Mouse (Mus musculus) midbrain, embryonic 10.5 days (tissue): Measurements from ENCODE around the gene Col5a3. TPM values are rescaled to one million over a fixed set of nuclear protein-coding genes. Genes with fewer than 3 reads are reported as not detected.
A peak's percentile ranks its signal among the peaks of the same experiment; 100 is the strongest.

Experiments
- DNase-seq: peaks from one replicate; pipeline ENCODE4 v3.0.0-alpha.2; 2017; ENCODE audit warnings: low spot score
- H3K27ac ChIP-seq: fragments of 300-500 bp; sonication (generic); replicated peaks from 2 replicates; pipeline ENCODE4 v1.5.1; 2016; ENCODE audit warnings: mild to moderate bottlenecking
- H3K27me3 ChIP-seq: fragments of 300-500 bp; sonication (generic); 2 replicates; pipeline ENCODE4 v1.6.1; 2016; ENCODE audit warnings: low read depth, mild to moderate bottlenecking; ENCODE audit not compliant: poor library complexity, severe bottlenecking
- H3K36me3 ChIP-seq: fragments of 300-500 bp; sonication (generic); 2 replicates; pipeline ENCODE4 v1.6.1; 2016; ENCODE audit warnings: mild to moderate bottlenecking, moderate library complexity
- H3K4me1 ChIP-seq: fragments of 300-500 bp; sonication (generic); 2 replicates; pipeline ENCODE4 v1.6.1; 2016
- H3K4me3 ChIP-seq: fragments of 300-500 bp; sonication (generic); 2 replicates; pipeline ENCODE4 v1.5.1; 2016; ENCODE audit warnings: mild to moderate bottlenecking, moderate library complexity
- H3K9me3 ChIP-seq: fragments of 300-500 bp; sonication (generic); replicated peaks from 2 replicates; pipeline ENCODE4 v1.6.1; 2016; ENCODE audit warnings: mild to moderate bottlenecking
- WGBS: fragments of 180-500 bp; shearing (Covaris S2); methylation state at CpG from one replicate; pipeline ENCODE4 v1.1.7; 2016; 5-methylcytosine and 5-hydroxymethylcytosine counted together
- polyA plus RNA-seq: library from polyadenylated mRNA; unstranded; fragments of >200 nt; fragmentation: Nextera tagmentation; extraction: Ambion mirVana; gene quantifications from 2 replicates; pipeline ENCODE4 v1.2.1, GENCODE M21; 2016

Gene Col5a3
- polyA plus RNA-seq, 1 experiment from 2014 or later = 0.60 TPM

- peak; percentile 92 for DNase-seq
- Histone ChIP-seq H3K9me3 (no peaks in the 10 kb centered on the region), H3K36me3 (no peaks in the 10 kb centered on the region), H3K4me1 (peaks cover 6% of the 10 kb centered on the region), H3K27me3 (peaks cover 16% of the 10 kb centered on the region), H3K4me3 (0 out of 2 replicates have a peak overlapping the region, but pooled peaks have one; percentile 12), H3K27ac (peak overlapping the region; percentile 68)
- 16% methylated on average over 19 of the region's 19 CpGs for WGBS
Measured at GRCm38 (mm10) chr9:20830901-20831643, 16.2 kb upstream of the Col5a3 start.

- DNase-seq = no peak
- peaks cover 6% of the 10 kb centered on the region for H3K4me1 ChIP-seq
- 87% methylated on average over 1 of the region's 1 CpGs for WGBS
- H3K36me3 ChIP-seq = no peaks in the 10 kb centered on the region
- no peak overlapping the region for H3K4me3 ChIP-seq
- no peak overlapping the region for H3K27ac ChIP-seq
- peaks cover 16% of the 10 kb centered on the region for H3K27me3 ChIP-seq
- no peaks in the 10 kb centered on the region for H3K9me3 ChIP-seq
Measured at GRCm38 (mm10) chr9:20828127-20828526, 13.3 kb upstream of the Col5a3 start.

- H3K4me1 ChIP-seq = peaks cover 4% of the 10 kb centered on the region
- no peaks in the 10 kb centered on the region for H3K36me3 ChIP-seq
- H3K9me3 ChIP-seq = no peaks in the 10 kb centered on the region; the same call in 1 of the 2 replicates
- DNase-seq = no peak
- H3K27ac ChIP-seq = no peak overlapping the region
- no peak overlapping the region for H3K4me3 ChIP-seq
- H3K27me3 ChIP-seq = peaks cover 15% of the 10 kb centered on the region
- 75% methylated on average over 5 of the region's 5 CpGs for WGBS
Measured at GRCm38 (mm10) chr9:20825781-20826180, 10.9 kb upstream of the Col5a3 start.

- WGBS = 85% methylated on average over 3 of the region's 3 CpGs
- Histone ChIP-seq H3K27me3 (no peaks in the 10 kb centered on the region), H3K4me3 (no peak overlapping the region), H3K9me3 (no peaks in the 10 kb centered on the region; the same call in 1 of the 2 replicates), H3K36me3 (no peaks in the 10 kb centered on the region), H3K4me1 (no peaks in the 10 kb centered on the region), H3K27ac (no peak overlapping the region)
- DNase-seq = no peak
Measured at GRCm38 (mm10) chr9:20822821-20823220, 8.0 kb upstream of the Col5a3 start.

- H3K4me3 ChIP-seq = no peak overlapping the region
- H3K27me3 ChIP-seq = no peaks in the 10 kb centered on the region
- H3K36me3 ChIP-seq = no peaks in the 10 kb centered on the region
- DNase-seq = no peak
- whole genome bisulfite sequencing = 83% methylated on average over 5 of the region's 5 CpGs
- no peak overlapping the region for H3K27ac ChIP-seq
- peaks cover 4% of the 10 kb centered on the region for H3K4me1 ChIP-seq
- H3K9me3 ChIP-seq = no peaks in the 10 kb centered on the region; the same call in 1 of the 2 replicates
Measured at GRCm38 (mm10) chr9:20820001-20820400, 5.1 kb upstream of the Col5a3 start.

DNA sequence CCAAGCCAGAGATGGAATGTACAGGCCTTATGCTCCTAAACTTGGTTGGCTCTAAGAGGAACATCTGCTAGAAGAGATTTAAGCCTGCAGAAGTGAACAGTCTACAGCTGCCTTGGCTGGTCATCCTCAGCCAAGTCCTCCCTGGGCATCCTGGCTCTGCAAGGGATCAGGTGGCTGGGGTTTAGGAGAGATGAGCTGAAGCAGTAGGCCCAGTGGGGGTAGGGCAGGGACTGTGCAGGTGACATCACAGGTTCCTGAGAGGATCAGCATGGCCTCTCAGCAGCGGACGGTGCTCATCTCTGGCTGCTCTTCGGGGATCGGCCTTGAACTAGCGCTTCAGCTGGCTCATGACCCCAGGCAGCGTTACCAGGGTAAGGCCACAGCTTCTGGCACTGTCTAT is 3.4 kb upstream of the Col5a3 start, which contains the start of gene Rdh8:
Rdh8 (plus strand) TSS at position 268 of the 400 bp plus-strand sequence.
- no peaks in the 10 kb centered on the region for H3K36me3 ChIP-seq
- 82% methylated on average over 6 of the region's 6 CpGs for WGBS
- H3K27ac ChIP-seq = no peak within 1 kb of the TSS
- no peaks in the 10 kb centered on the region; the same call in 1 of the 2 replicates for H3K9me3 ChIP-seq
- H3K27me3 ChIP-seq = peaks cover 9% of the 10 kb centered on the region; the same call in 1 of the 2 replicates
- DNase-seq = no peak
- H3K4me1 ChIP-seq = peaks cover 16% of the 10 kb centered on the region
- H3K4me3 ChIP-seq = no peak within 1 kb of the TSS

- peak; percentile 29 for DNase-seq
- no peak overlapping the region for H3K4me3 ChIP-seq
- no peak overlapping the region for H3K27ac ChIP-seq
- H3K9me3 ChIP-seq = no peaks in the 10 kb centered on the region
- no peaks in the 10 kb centered on the region for H3K36me3 ChIP-seq
- WGBS = 21% methylated on average over 19 of the region's 19 CpGs
- H3K27me3 ChIP-seq = peaks cover 30% of the 10 kb centered on the region
- peaks cover 24% of the 10 kb centered on the region for H3K4me1 ChIP-seq
Measured at GRCm38 (mm10) chr9:20812537-20813271, 2.2 kb downstream of the Col5a3 start.

DNA sequence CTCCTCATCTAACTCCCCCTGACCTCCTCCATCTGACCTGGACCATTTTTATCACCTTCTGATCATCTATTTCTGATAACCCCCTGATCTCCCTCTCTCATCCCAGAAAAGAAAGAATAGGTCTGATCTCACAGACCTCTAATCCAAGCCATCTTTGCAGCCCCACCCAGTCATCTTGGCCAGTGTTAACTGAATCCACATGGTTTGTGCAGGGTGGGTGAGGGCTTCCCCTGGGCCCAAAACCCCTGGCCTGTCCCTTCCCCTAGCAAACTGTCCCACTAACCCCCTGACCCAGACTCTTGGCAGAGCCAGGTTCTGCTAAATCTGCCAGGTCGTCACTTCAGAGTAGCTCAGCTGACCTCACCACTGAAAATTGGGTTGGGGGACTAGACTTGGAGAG is 4.1 kb downstream of the Col5a3 start:
- 77% methylated on average over 1 of the region's 1 CpGs for WGBS
- Histone ChIP-seq H3K4me3 (no peak overlapping the region), H3K4me1 (peaks cover 24% of the 10 kb centered on the region), H3K9me3 (no peaks in the 10 kb centered on the region), H3K36me3 (no peaks in the 10 kb centered on the region), H3K27ac (no peak overlapping the region), H3K27me3 (peaks cover 30% of the 10 kb centered on the region)
- DNase-seq = no peak

DNA sequence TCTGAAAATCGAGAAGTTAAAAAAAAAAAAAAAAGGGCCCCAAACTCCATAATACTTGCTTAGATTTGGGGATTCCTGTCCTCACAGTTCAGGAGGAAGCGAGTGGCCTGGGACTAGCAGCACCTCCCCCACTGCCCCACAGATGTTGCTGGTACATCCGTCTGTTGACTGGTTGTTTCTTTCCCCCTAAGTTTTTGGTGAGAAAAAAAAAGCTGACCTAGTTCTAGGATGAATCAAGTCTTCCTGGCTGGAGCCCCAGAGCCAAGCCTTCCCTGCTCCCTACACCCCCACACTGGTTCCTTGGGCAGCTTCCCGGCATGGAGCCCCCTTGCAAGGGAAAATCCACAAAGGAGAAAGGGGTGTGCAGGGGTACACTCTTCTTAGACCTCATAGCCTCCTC is 4.6 kb downstream of the Col5a3 start:
- 52% methylated on average over 4 of the region's 4 CpGs for WGBS
- no peak for DNase-seq
- Histone ChIP-seq H3K27me3 (peaks cover 30% of the 10 kb centered on the region), H3K36me3 (no peaks in the 10 kb centered on the region), H3K9me3 (no peaks in the 10 kb centered on the region), H3K27ac (no peak overlapping the region), H3K4me1 (peaks cover 23% of the 10 kb centered on the region), H3K4me3 (no peak overlapping the region)

DNA sequence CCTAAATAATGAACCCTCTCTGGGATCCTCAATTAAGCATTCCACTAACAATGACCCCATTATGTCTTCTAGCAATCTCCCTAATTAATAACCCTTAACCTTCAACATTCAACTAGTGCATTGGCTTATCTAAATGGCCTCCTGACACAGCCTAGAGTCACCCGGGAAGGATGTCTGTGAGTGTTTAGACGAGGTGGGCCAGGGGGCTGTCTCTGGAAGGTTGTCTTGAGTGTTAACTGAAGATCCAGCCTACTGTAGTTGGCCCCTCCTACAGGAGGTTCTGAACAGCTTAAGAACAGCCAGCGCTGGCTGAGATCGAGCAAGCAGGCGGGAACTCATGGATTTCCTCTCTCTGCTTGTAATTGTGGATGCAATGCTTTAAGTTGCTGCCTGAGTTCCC is 9.2 kb downstream of the Col5a3 start:
- no peaks in the 10 kb centered on the region for H3K27me3 ChIP-seq
- 68% methylated on average over 5 of the region's 5 CpGs for WGBS
- no peak for DNase-seq
- H3K27ac ChIP-seq = no peak overlapping the region
- H3K4me3 ChIP-seq = no peak overlapping the region
- H3K4me1 ChIP-seq = no peaks in the 10 kb centered on the region
- peaks cover 15% of the 10 kb centered on the region for H3K9me3 ChIP-seq
- no peaks in the 10 kb centered on the region for H3K36me3 ChIP-seq

- Histone ChIP-seq H3K4me1 (no peaks in the 10 kb centered on the region), H3K27ac (no peak overlapping the region), H3K36me3 (no peaks in the 10 kb centered on the region), H3K4me3 (no peak overlapping the region), H3K9me3 (peaks cover 15% of the 10 kb centered on the region), H3K27me3 (no peaks in the 10 kb centered on the region)
- DNase-seq = no peak
- 91% methylated on average over 3 of the region's 3 CpGs for WGBS
Measured at GRCm38 (mm10) chr9:20805159-20805495, 9.7 kb downstream of the Col5a3 start.

- Histone ChIP-seq H3K4me1 (no peaks in the 10 kb centered on the region), H3K36me3 (no peaks in the 10 kb centered on the region), H3K4me3 (no peak overlapping the region), H3K27me3 (no peaks in the 10 kb centered on the region), H3K9me3 (peaks cover 15% of the 10 kb centered on the region), H3K27ac (no peak overlapping the region)
- peak; percentile 22 for DNase-seq
- 75% methylated on average over 13 of the region's 13 CpGs for WGBS
Measured at GRCm38 (mm10) chr9:20804266-20805158, 10.4 kb downstream of the Col5a3 start.
